In the genomic region with DNA sequence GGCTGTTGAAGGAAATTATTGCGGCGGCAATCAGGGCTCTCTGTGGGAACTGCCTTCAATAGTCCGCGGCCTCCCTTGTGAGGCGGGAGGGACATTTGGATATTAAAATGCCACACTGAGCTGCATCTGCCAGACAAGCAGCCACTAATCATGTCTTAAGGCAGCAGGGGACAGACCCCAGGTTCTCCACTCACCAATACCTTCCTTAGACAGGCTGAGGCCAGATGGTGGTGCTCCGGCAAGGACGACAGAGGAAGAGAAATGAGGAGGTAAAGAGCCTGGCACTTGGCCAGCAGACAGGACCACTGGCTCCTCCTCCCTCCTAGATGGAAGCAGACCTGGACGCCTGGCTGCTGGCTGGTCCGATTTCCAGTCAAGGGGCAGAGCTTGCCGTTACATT, we compare ENCODE assay signal across 8 mouse cellular contexts.
DNase-seq lines count a peak whose midpoint lies in the region; ATAC-seq lines count a peak whose summit lies in the region.
"Had no signal": no experiment of that assay in that cellular context is flagged by ENCODE, and none has a peak within 500 bp of the region (broad histone marks: within the 10 kb centered on the region; RNA-seq: fewer than 3 reads in every experiment).

No protein-coding gene starts in this region.

- no peaks in the 10 kb centered on the region for H3K27me3 ChIP-seq in forebrain, embryonic 14.5 days (replicated peaks; ENCODE audit: control insufficient read depth, insufficient read depth, low read length)
- H3K27me3 ChIP-seq in midbrain, embryonic 11.5 days (ENCODE audit: control insufficient read depth, insufficient read depth, low read length) = no peaks in the 10 kb centered on the region

- ATAC-seq in forebrain, embryonic 14.5 days = peak; percentile 72
- ATAC-seq in midbrain, embryonic 11.5 days (ENCODE audit: low FRiP score) = 0 out of 2 replicates have a peak, but pooled peaks have one; percentile 33

- H3K36me3 ChIP-seq in forebrain, embryonic 14.5 days (ENCODE audit: control insufficient read depth, insufficient read depth, low read length) = no peaks in the 10 kb centered on the region
- H3K36me3 ChIP-seq in midbrain, embryonic 11.5 days (ENCODE audit: control insufficient read depth, insufficient read depth, low read length) = no peaks in the 10 kb centered on the region

- WGBS in forebrain, embryonic 14.5 days = 20% methylated on average over 10 of the region's 10 CpGs
- 75% methylated on average over 10 of the region's 10 CpGs for WGBS in midbrain, embryonic 11.5 days

- no peaks in the 10 kb centered on the region for H3K9me3 ChIP-seq in forebrain, embryonic 14.5 days (replicated peaks; ENCODE audit: control insufficient read depth, low read length)
- H3K9me3 ChIP-seq in midbrain, embryonic 11.5 days (ENCODE audit: control insufficient read depth, low read length) = no peaks in the 10 kb centered on the region

- H3K4me3 ChIP-seq in forebrain, embryonic 14.5 days (ENCODE audit: low read depth, low read length) = no peak overlapping the region
- no peak overlapping the region for H3K4me3 ChIP-seq in midbrain, embryonic 11.5 days (ENCODE audit: low read depth, low read length)
- H3K4me3 ChIP-seq: heart, adult 2 months had no signal

- H3K4me2 ChIP-seq in forebrain, embryonic 14.5 days (ENCODE audit: low read length) = peak overlapping the region; percentile 34
- H3K4me2 ChIP-seq in midbrain, embryonic 11.5 days = no peak overlapping the region

- no peak overlapping the region for H3K9ac ChIP-seq in forebrain, embryonic 14.5 days (ENCODE audit: low read length)
- no peak overlapping the region for H3K9ac ChIP-seq in midbrain, embryonic 11.5 days (ENCODE audit: low read length)

- peak; percentile 62 for DNase-seq in testis, postnatal 10 days (ENCODE audit: low spot score)
- DNase-seq in testis, postnatal 14 days (ENCODE audit: low spot score) = no peak
- DNase-seq in forebrain, embryonic 14.5 days (ENCODE audit: low spot score) = peak; percentile 72
- no peak for DNase-seq in midbrain, embryonic 11.5 days (ENCODE audit: low spot score, missing footprints)
- DNase-seq in urinary bladder, postnatal 36 days (ENCODE audit: low spot score in 2 of 2) = no peak
- DNase-seq in T-cell, adult 2 months (ENCODE audit: low spot score) = no peak
- DNase-seq in frontal cortex, postnatal 14 days (ENCODE audit: low spot score in 2 of 2) = no peak
- DNase-seq: heart, adult 2 months had no signal

- peak overlapping the region; percentile 63; the same call in 1 of the 2 replicates for H3K27ac ChIP-seq in forebrain, embryonic 14.5 days (ENCODE audit: low read depth, low read length)
- no peak overlapping the region for H3K27ac ChIP-seq in midbrain, embryonic 11.5 days (ENCODE audit: low read depth, low read length)
- H3K27ac ChIP-seq: heart, adult 2 months had no signal

- peaks cover 9% of the 10 kb centered on the region for H3K4me1 ChIP-seq in forebrain, embryonic 14.5 days (ENCODE audit: control insufficient read depth, insufficient read depth, low read length)
- no peaks in the 10 kb centered on the region for H3K4me1 ChIP-seq in midbrain, embryonic 11.5 days (ENCODE audit: control insufficient read depth, insufficient read depth, low read length)

Comparison
In these comparisons a context has a peak if more than half of its experiments do, and no peak if none do; other contexts are left out.
1. DNase-seq: peak in testis, postnatal 10 days (single experiment) and forebrain, embryonic 14.5 days (single experiment); none in testis, postnatal 14 days (single experiment), midbrain, embryonic 11.5 days (single experiment), urinary bladder, postnatal 36 days (0 of 2), T-cell, adult 2 months (single experiment) and frontal cortex, postnatal 14 days (0 of 2).